Mouse (Mus musculus) liver, adult 2 months (tissue): ENCODE data around the gene Fignl1. TPM values are rescaled to one million over a fixed set of nuclear protein-coding genes. Genes with fewer than 3 reads are reported as not detected.

Experiments used
- DNase-seq: peaks from one replicate; pipeline ENCODE4 v3.0.0-alpha.2; 2011; ENCODE audit warnings: low read depth, low spot score; ENCODE audit errors: extremely low read depth
- H3K27ac ChIP-seq: fragments of 200-500 bp; replicated peaks from 2 replicates; pipeline ENCODE4 v1.5.1; 2012; ENCODE audit warnings: low read depth, mild to moderate bottlenecking, control low read depth, inconsistent platforms, low read length; ENCODE audit not compliant: insufficient read depth
- H3K27me3 ChIP-seq: fragments of 200-500 bp; 2 replicates; pipeline ENCODE4 v1.6.1; 2012; ENCODE audit warnings: mild to moderate bottlenecking, moderate library complexity, low read length, inconsistent platforms; ENCODE audit not compliant: control insufficient read depth, insufficient read depth
- H3K36me3 ChIP-seq: fragments of 200-500 bp; 2 replicates; pipeline ENCODE4 v1.6.1; 2012; ENCODE audit warnings: low read length, inconsistent platforms; ENCODE audit not compliant: control insufficient read depth, insufficient read depth
- H3K4me1 ChIP-seq: fragments of 200-500 bp; 2 replicates; pipeline ENCODE4 v1.6.1; 2011; ENCODE audit warnings: low read length; ENCODE audit not compliant: control insufficient read depth, insufficient read depth
- H3K4me3 ChIP-seq: fragments of 200-500 bp; 2 replicates; pipeline ENCODE4 v1.5.1; 2011; ENCODE audit warnings: low read depth, mild to moderate bottlenecking, control low read depth, low read length, moderate library complexity; ENCODE audit not compliant: insufficient read depth
- H3K79me2 ChIP-seq: fragments of 200-500 bp; 2 replicates; pipeline ENCODE4 v1.6.1; 2012; ENCODE audit warnings: inconsistent platforms, mild to moderate bottlenecking, low read length, moderate library complexity; ENCODE audit not compliant: control insufficient read depth, insufficient read depth
- H3K9ac ChIP-seq: fragments of 200-500 bp; 2 replicates; pipeline ENCODE4 v1.6.1; 2012; ENCODE audit warnings: low read depth, mild to moderate bottlenecking, control low read depth, inconsistent platforms, low read length
- CTCF ChIP-seq: fragments of 200-500 bp; IDR thresholded peaks from 2 replicates; pipeline ENCODE4 v1.5.1; 2011; ENCODE audit warnings: low read depth, low read length, control low read depth
- POLR2A ChIP-seq: fragments of 200-500 bp; IDR thresholded peaks from 2 replicates; pipeline ENCODE4 v1.6.1; 2011; ENCODE audit warnings: low read length, control low read depth; ENCODE audit not compliant: insufficient read depth; ENCODE audit errors: extremely low read depth
- WGBS: fragments of 180-500 bp; shearing (Covaris S2); methylation state at CpG from one replicate; pipeline ENCODE4 v1.1.7; 2018; 5-methylcytosine and 5-hydroxymethylcytosine counted together
- polyA plus RNA-seq: library from polyadenylated mRNA; depleted of rRNA; stranded (reverse); fragments of >200 nt; gene quantifications from 2 replicates; pipeline ENCODE4 v1.2.3, GENCODE M21; 2012
- total RNA-seq: library from RNA; depleted of rRNA; stranded (reverse); fragments of >200 nt; gene quantifications from 2 replicates; pipeline ENCODE4 v1.2.3, GENCODE M21; 2014

Fignl1 gene
- total and polyA plus RNA-seq, 2 experiments = 0.10 to 0.46 TPM

DNA sequence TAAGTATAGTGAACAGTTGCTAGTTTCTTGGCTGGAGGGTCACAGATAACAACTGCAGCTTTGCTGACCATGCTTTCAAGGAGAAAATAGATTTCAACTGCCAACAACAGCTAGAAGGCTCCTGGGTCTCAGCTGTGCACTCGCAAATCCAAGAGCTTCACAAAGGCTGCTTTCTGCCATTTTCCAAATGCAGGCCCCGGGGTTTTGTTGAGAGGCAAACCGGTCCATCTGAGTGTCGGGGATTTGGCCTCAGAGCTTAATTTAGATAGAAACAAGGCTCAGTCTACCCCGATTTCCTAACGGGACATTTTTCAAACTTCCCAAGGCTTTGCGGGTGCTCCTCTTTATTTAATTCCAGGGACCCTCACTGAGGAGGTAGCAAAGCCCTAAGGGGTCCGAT lies 27.5 kb upstream of the Fignl1 start:
- Histone ChIP-seq H3K9ac (no peak overlapping the region), H3K4me1 (peaks cover 21% of the 10 kb centered on the region), H3K79me2 (no peaks in the 10 kb centered on the region), H3K36me3 (peaks cover 39% of the 10 kb centered on the region), H3K27me3 (no peaks in the 10 kb centered on the region), H3K27ac (peak overlapping the region; percentile 49), H3K4me3 (no peak overlapping the region)
- DNase-seq = no peak
- 71% methylated on average over 8 of the region's 8 CpGs for WGBS
- TF ChIP-seq POLR2A (no peak), CTCF (no peak)

DNA sequence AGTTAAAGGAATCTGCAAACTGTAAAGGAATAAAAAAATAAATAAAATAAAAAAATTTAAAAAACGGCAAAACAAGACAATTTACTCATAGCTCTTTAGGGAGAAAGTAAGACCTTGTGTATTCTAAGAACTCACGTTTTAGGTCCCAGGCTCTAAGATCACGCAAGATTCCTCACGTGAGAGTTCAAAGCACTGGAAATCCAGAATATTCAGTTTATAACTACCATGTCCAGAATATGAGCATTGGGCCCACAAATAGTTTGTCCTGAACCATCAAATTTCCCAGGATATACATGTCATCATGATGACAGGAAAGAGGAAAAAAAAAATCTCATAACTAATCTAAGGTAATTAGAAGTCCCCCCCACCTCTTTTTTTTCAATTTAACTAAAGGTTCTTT lies 27.0 kb upstream of the Fignl1 start:
- WGBS = 86% methylated on average over 4 of the region's 4 CpGs
- DNase-seq = no peak
- no peak overlapping the region for H3K4me3 ChIP-seq
- no peaks in the 10 kb centered on the region for H3K27me3 ChIP-seq
- H3K36me3 ChIP-seq = peaks cover 38% of the 10 kb centered on the region
- H3K79me2 ChIP-seq = no peaks in the 10 kb centered on the region
- TF ChIP-seq CTCF = no peak
- TF ChIP-seq POLR2A = no peak
- H3K27ac ChIP-seq = peak overlapping the region; percentile 57
- peaks cover 23% of the 10 kb centered on the region for H3K4me1 ChIP-seq
- H3K9ac ChIP-seq = no peak overlapping the region

DNA sequence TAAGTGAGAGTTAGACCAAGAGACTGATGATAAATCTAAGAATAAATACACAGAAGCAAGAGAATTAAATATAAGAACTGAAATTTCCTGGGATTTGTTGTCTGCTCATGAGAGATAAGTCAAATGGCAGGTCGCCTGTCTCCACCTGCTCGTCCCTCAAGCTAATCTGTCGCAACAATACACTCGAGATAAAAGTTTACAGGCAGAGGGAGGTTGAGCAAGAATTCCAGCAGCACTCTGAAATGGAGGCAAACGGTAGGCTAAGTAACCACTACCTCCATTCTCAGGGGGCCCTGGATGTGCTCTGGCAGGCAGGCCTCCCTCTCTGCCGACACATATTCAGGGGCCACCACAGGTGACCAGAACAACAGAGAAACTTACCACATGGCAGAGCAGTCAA lies 26.6 kb upstream of the Fignl1 start:
- peak; percentile 76 for DNase-seq

DNA sequence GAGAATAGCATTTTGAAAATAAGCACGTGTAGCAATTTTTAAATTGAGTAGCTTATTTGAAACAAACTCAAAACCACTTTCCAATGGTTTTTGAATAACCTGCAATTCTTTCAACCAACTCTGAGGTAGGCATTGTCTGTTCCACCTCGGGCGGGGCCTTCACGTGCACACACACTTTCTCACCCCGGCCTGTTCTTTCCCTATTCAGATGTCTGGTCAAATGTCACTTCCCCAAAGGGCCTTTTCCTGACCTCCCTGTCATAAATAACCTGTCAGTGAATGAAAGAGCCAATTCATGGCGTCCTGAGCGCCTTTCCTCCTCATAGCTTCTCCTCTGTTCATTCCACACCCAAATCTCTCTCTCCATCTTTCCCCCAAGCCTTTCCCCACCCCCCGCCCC lies 24.3 kb upstream of the Fignl1 start:
- WGBS = 68% methylated on average over 8 of the region's 8 CpGs
- peak; percentile 29 for DNase-seq
- Histone ChIP-seq H3K9ac (no peak overlapping the region), H3K27ac (peak overlapping the region; percentile 76), H3K4me1 (peaks cover 23% of the 10 kb centered on the region), H3K27me3 (no peaks in the 10 kb centered on the region), H3K79me2 (no peaks in the 10 kb centered on the region), H3K36me3 (peaks cover 37% of the 10 kb centered on the region), H3K4me3 (no peak overlapping the region)
- TF ChIP-seq POLR2A (no peak), CTCF (no peak)

More for the DNA sequence above, 26.6 kb upstream of the Fignl1 start:
- H3K36me3 ChIP-seq = peaks cover 37% of the 10 kb centered on the region
- 22% methylated on average over 6 of the region's 6 CpGs for WGBS
- no peak overlapping the region for H3K4me3 ChIP-seq
- no peaks in the 10 kb centered on the region for H3K27me3 ChIP-seq
- H3K9ac ChIP-seq = no peak overlapping the region
- H3K4me1 ChIP-seq = peaks cover 23% of the 10 kb centered on the region
- H3K79me2 ChIP-seq = no peaks in the 10 kb centered on the region
- H3K27ac ChIP-seq = peak overlapping the region; percentile 57
- no peak for TF ChIP-seq CTCF
- TF ChIP-seq POLR2A = no peak

DNA sequence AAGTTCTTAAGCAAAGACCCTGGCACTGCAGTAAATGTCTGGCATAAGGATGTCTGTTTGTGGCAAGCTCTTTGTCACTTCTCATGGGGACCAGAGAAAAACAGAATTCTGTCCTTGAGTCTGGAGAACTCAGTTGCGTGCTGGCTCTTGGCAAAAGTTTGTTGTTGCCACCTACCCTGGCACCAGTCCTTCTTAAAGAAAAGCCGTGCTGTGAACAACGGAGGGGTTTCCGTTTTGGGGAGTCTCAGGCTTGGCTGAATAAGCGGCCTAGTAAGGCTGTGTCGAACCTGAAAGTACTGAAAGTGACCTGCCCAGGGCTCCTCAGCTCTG lies 24.0 kb upstream of the Fignl1 start:
- Histone ChIP-seq H3K4me3 (no peak overlapping the region), H3K79me2 (no peaks in the 10 kb centered on the region), H3K4me1 (peaks cover 23% of the 10 kb centered on the region), H3K9ac (0 out of 2 replicates have a peak overlapping the region, but pooled peaks have one; percentile 8), H3K36me3 (peaks cover 36% of the 10 kb centered on the region), H3K27ac (peak overlapping the region; percentile 76), H3K27me3 (no peaks in the 10 kb centered on the region)
- 26% methylated on average over 6 of the region's 6 CpGs for WGBS
- peak; percentile 57 for DNase-seq
- TF ChIP-seq CTCF = no peak

DNA sequence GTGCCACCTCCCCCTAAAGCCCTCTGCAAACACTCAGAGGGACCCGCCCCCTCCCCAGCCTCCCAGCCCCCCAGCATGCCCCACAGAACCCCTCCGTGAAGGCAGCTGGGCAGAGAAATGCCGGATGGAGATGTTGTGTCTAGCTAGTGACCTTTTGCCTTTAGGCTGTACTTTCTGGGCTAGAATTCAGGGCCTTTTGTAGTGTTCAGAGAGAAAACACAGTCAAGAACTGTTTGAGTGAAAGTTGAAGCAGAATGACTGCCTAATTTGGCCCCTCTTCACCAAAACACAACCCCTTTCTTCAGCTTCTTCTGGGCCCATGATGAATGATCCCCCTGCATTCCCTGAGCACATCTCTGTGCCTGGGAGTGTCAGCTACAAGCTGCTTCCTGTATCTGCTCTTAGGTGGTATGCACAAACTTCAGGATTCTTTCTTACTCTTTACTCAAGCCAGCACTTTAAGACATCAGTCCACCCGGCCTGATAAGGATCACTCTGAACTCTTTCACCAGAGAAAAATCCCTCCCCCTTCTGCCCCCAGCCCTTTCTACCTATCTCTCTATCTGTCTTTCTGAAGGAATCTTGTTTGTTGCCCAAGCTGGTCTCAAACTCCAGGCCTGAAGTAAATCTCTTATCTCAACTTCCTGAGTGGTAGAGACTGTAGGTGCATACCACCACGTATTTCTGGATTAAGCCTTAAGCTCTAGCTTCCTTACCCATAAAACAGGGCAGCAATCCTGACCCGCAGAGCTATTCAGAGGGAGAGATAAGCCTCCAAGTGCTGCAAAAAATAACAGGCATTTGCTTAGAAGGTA lies 23.4 kb upstream of the Fignl1 start:
- peaks cover 23% of the 10 kb centered on the region for H3K4me1 ChIP-seq
- TF ChIP-seq CTCF (no peak), POLR2A (no peak)
- peak overlapping the region; percentile 76 for H3K27ac ChIP-seq
- H3K4me3 ChIP-seq = no peak overlapping the region
- WGBS = 26% methylated on average over 6 of the region's 6 CpGs
- H3K27me3 ChIP-seq = no peaks in the 10 kb centered on the region
- H3K9ac ChIP-seq = 0 out of 2 replicates have a peak overlapping the region, but pooled peaks have one; percentile 8
- DNase-seq = peak; percentile 65
- H3K79me2 ChIP-seq = no peaks in the 10 kb centered on the region
- H3K36me3 ChIP-seq = peaks cover 31% of the 10 kb centered on the region
